Mouse (Mus musculus) cortical plate, adult 2 months (tissue): ENCODE results near the gene 4930539E08Rik.

Experiments
- CTCF ChIP-seq: fragments of 200-500 bp; IDR thresholded peaks from 2 replicates; pipeline ENCODE4 v1.5.1; 2011; ENCODE audit warnings: mild to moderate bottlenecking, control low read depth, low read length; ENCODE audit not compliant: insufficient read depth; ENCODE audit errors: extremely low read depth
- POLR2A ChIP-seq: fragments of 200-500 bp; IDR thresholded peaks from 2 replicates; pipeline ENCODE4 v1.6.1; 2011; ENCODE audit warnings: mild to moderate bottlenecking, low read length, control low read depth; ENCODE audit not compliant: insufficient read depth; ENCODE audit errors: extremely low read depth

DNA sequence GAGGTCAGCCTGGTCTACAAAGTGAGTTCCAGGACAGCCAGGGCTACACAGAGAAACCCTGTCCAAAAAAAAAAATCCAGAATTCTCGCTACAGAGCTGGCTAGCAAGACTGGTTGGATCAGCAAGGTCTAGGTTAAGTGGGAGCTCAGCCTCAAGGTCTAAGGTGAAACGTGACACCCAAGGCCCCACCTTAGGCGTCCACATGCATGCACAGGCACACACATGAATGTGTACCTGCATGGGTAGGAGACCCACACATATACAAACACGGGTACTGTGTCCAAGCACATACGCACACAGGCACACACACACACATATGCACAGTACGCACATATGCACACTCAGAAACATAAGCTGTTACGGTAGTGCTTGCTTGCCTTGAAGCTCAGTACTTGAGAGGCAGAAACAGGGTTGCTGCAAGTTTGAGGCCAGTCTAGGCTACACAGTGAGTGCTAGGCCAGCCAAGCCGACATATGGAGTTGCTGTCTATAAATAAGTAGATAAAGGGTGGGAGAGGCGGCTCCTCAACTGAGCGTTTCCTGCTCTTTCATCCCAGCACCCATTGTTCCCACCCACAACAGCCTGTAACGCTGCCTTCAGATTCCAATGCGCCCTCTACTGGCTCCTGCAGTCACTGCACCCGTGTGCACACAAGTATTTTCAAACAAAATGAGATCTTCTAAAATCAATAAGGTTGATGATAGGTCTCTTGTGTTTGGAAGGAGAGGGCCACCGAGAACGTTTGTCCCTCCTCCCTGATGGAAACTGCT, 11.9 kb upstream of the 4930539E08Rik start:
- peak; percentile 69 for TF ChIP-seq CTCF
- no peak for TF ChIP-seq POLR2A
